Mouse (Mus musculus) CD4-positive, CD25-positive, alpha-beta regulatory T cell, adult 4 months (primary cell): ENCODE measurements around the gene Dab1. TPM values are rescaled to one million over a fixed set of nuclear protein-coding genes. Genes with fewer than 3 reads are reported as not detected.

Experiments
- ATAC-seq: one replicate; pipeline ENCODE4 v1.8.0; 2017
- polyA plus RNA-seq, 2 experiments: library from polyadenylated mRNA; unstranded; fragments of 100-300 nt; shearing (Covaris generic); gene quantifications; one replicate each; pipeline ENCODE4 v1.2.1; 2017

Dab1 gene
- polyA plus RNA-seq, 2 experiments from 2014 or later: 0.26 TPM; not detected in 1

- no peak for ATAC-seq
Observed at GRCm38 (mm10) chr4:104399106-104399730, 780.1 kb downstream of the Dab1 start.

GRCm38 (mm10) chr4:104404099-104404498 is 784.9 kb downstream of the Dab1 start:
- no peak for ATAC-seq

GRCm38 (mm10) chr4:104410922-104411321 is 791.8 kb downstream of the Dab1 start:
- no peak for ATAC-seq

- ATAC-seq: no peak
Observed at GRCm38 (mm10) chr4:104415482-104415881, 796.3 kb downstream of the Dab1 start.

GRCm38 (mm10) chr4:104418354-104418753 is 799.2 kb downstream of the Dab1 start:
- no peak for ATAC-seq

GRCm38 (mm10) chr4:104420983-104421680 is 802.0 kb downstream of the Dab1 start:
- ATAC-seq: no peak

- no peak for ATAC-seq
Observed at GRCm38 (mm10) chr4:104429127-104429526, 810.0 kb downstream of the Dab1 start.

GRCm38 (mm10) chr4:104431231-104431855 is 812.2 kb downstream of the Dab1 start:
- no peak for ATAC-seq

- no peak for ATAC-seq
Observed at GRCm38 (mm10) chr4:104432150-104432549, 813.0 kb downstream of the Dab1 start.

- ATAC-seq: no peak
Observed at GRCm38 (mm10) chr4:104435736-104436135, 816.6 kb downstream of the Dab1 start.

GRCm38 (mm10) chr4:104436411-104436810 is 817.3 kb downstream of the Dab1 start:
- no peak for ATAC-seq

- ATAC-seq: no peak
Observed at GRCm38 (mm10) chr4:104438730-104439129, 819.6 kb downstream of the Dab1 start.

- no peak for ATAC-seq
Observed at GRCm38 (mm10) chr4:104439641-104440040, 820.5 kb downstream of the Dab1 start.

GRCm38 (mm10) chr4:104442925-104443747 is 824.0 kb downstream of the Dab1 start:
- ATAC-seq: no peak

GRCm38 (mm10) chr4:104443775-104444174 is 824.6 kb downstream of the Dab1 start:
- ATAC-seq: no peak

- ATAC-seq: no peak
Observed at GRCm38 (mm10) chr4:104444985-104445384, 825.8 kb downstream of the Dab1 start.

GRCm38 (mm10) chr4:104448199-104448598 is 829.0 kb downstream of the Dab1 start:
- ATAC-seq: no peak

GRCm38 (mm10) chr4:104450645-104451044 is 831.5 kb downstream of the Dab1 start:
- no peak for ATAC-seq

GRCm38 (mm10) chr4:104452587-104452986 is 833.4 kb downstream of the Dab1 start:
- ATAC-seq: no peak

- no peak for ATAC-seq
Observed at GRCm38 (mm10) chr4:104455151-104455550, 836.0 kb downstream of the Dab1 start.

- ATAC-seq: no peak
Observed at GRCm38 (mm10) chr4:104455760-104456159, 836.6 kb downstream of the Dab1 start.

GRCm38 (mm10) chr4:104456173-104456873 is 837.2 kb downstream of the Dab1 start:
- ATAC-seq: no peak
